Mouse (Mus musculus) embryonic facial prominence, embryonic 10.5 days (tissue): ENCODE results near the gene Ncoa5. TPM values are rescaled to one million over a fixed set of nuclear protein-coding genes. Genes with fewer than 3 reads are reported as not detected.

Experiments
- DNase-seq: peaks from one replicate; pipeline ENCODE4 v3.0.0-alpha.2; 2017; ENCODE audit warnings: low spot score
- H3K27ac ChIP-seq: fragments of 300-500 bp; sonication (generic); replicated peaks from 2 replicates; pipeline ENCODE4 v1.5.1; 2016; ENCODE audit warnings: mild to moderate bottlenecking
- H3K27me3 ChIP-seq: fragments of 300-500 bp; sonication (generic); replicated peaks from 2 replicates; pipeline ENCODE4 v1.6.1; 2016; ENCODE audit warnings: low read depth, mild to moderate bottlenecking; ENCODE audit not compliant: poor library complexity, severe bottlenecking
- H3K36me3 ChIP-seq: fragments of 300-500 bp; sonication (generic); replicated peaks from 2 replicates; pipeline ENCODE4 v1.6.1; 2016; ENCODE audit warnings: mild to moderate bottlenecking, moderate library complexity
- H3K4me1 ChIP-seq: fragments of 300-500 bp; sonication (generic); 2 replicates; pipeline ENCODE4 v1.6.1; 2016
- H3K4me3 ChIP-seq: fragments of 300-500 bp; sonication (generic); 2 replicates; pipeline ENCODE4 v1.5.1; 2016; ENCODE audit warnings: mild to moderate bottlenecking, moderate library complexity
- H3K9me3 ChIP-seq: fragments of 300-500 bp; sonication (generic); 2 replicates; pipeline ENCODE4 v1.6.1; 2016; ENCODE audit warnings: mild to moderate bottlenecking
- WGBS: fragments of 180-500 bp; shearing (Covaris S2); methylation state at CpG from one replicate; pipeline ENCODE4 v1.1.7; 2016; 5-methylcytosine and 5-hydroxymethylcytosine counted together
- polyA plus RNA-seq: library from polyadenylated mRNA; unstranded; fragments of >200 nt; fragmentation: Nextera tagmentation; extraction: Ambion mirVana; gene quantifications from 2 replicates; pipeline ENCODE4 v1.2.1, GENCODE M21; 2016

Gene Ncoa5
- polyA plus RNA-seq, 1 experiment from 2014 or later: 98.9 TPM

DNA sequence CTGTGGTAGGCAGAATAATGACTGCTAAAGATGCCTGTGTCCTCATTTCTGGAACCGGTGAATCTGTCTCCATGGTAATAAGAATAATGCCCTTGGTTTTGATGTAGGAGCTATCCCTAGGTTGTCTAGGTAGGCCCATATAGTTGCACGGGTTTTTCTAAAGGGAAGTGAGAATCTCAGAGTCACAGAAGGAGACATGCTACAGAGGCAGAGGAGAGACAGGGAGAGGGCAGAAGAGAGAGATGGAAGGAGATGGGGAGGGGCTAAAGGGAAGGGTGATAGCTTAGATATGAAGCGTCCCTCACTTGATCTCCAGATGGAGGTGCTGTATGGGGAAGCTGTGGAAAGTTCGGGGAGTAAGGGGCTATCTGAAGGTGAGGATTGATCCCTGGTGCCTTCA lies 2.7 kb upstream of the Ncoa5 start:
- Histone ChIP-seq H3K27ac (no peak overlapping the region), H3K27me3 (0 out of 2 replicates have a peak, but pooled peaks cover 5% of the 10 kb centered on the region), H3K4me3 (no peak overlapping the region), H3K9me3 (no peaks in the 10 kb centered on the region), H3K36me3 (no peaks in the 10 kb centered on the region), H3K4me1 (peaks cover 25% of the 10 kb centered on the region)
- 75% methylated on average over 4 of the region's 4 CpGs for WGBS
- no peak for DNase-seq

DNA sequence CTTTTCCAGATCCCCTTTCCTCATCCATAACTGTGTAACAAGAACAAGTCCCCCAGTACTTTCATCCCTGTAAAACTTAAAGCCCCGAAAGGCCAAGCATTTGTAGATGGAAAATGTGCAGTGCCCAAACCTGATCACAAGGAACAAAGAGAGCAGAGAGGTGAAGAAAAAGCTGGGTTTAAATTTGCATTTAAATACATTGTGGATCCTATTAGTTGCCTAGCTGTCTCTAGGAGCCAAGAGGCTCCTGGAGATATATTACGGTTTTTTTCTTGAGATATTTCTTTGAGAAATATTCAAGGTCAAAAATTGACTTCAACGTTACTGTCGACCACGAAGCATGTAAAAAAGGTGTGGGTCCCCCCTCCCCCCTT lies 378 bp upstream of the Ncoa5 start:
- H3K27me3 ChIP-seq: no peaks in the 10 kb centered on the region

DNA sequence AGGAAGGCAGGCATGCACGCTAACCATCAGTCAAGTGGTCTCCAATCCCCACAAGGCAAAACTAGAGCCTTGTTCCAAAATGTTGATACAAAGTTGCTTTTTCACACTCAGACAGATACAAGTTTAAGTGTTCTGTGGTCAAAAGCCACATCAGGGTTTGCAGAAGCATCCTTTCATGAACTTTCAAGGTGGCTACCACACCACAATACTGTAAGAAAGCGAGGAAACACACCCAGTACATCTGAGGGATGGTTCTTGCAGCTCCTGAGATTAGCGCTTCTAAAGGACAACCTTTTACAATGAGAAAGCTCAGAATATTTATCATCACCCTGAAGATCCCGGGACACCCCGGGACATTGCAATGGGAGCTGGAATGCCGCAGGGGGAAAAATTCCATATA lies 1.4 kb downstream of the Ncoa5 start:
- Histone ChIP-seq H3K4me1 (peaks cover 34% of the 10 kb centered on the region), H3K36me3 (peaks cover 11% of the 10 kb centered on the region), H3K9me3 (no peaks in the 10 kb centered on the region), H3K27ac (no peak overlapping the region), H3K27me3 (no peaks in the 10 kb centered on the region), H3K4me3 (peak overlapping the region; percentile 91)
- WGBS: 61% methylated on average over 6 of the region's 6 CpGs
- DNase-seq: no peak

More for the DNA sequence above, 378 bp upstream of the Ncoa5 start:
- Histone ChIP-seq H3K9me3 (no peaks in the 10 kb centered on the region), H3K4me1 (peaks cover 34% of the 10 kb centered on the region), H3K4me3 (peak overlapping the region; percentile 91), H3K36me3 (peaks cover 8% of the 10 kb centered on the region; the same call in 1 of the 2 replicates), H3K27ac (peak overlapping the region; percentile 100)
- WGBS: 41% methylated on average over 5 of the region's 5 CpGs
- DNase-seq: no peak

DNA sequence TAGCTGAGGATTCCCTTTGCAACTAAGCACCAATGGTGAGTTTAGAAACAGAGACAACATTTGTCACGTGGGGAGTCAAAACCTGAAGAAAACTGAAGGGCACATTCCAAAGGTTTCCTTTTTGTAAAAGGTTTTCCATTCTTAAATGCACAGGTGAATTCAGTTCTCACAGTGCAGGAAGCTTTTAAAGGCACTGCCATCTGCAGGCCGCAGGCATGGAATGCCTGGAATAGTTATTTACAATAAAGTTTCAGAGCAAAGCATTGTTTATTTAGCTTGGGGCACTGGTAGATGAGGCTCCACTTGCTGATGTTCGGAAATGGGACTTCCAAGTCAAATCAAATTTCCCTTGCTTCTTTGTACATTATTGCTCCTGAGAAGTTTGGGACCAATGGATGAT lies 2.1 kb downstream of the Ncoa5 start:
- no peak for DNase-seq
- Histone ChIP-seq H3K36me3 (peaks cover 11% of the 10 kb centered on the region), H3K4me3 (peak overlapping the region; percentile 91), H3K9me3 (no peaks in the 10 kb centered on the region), H3K27me3 (no peaks in the 10 kb centered on the region), H3K27ac (no peak overlapping the region), H3K4me1 (peaks cover 34% of the 10 kb centered on the region)
- 61% methylated on average over 3 of the region's 3 CpGs for WGBS

DNA sequence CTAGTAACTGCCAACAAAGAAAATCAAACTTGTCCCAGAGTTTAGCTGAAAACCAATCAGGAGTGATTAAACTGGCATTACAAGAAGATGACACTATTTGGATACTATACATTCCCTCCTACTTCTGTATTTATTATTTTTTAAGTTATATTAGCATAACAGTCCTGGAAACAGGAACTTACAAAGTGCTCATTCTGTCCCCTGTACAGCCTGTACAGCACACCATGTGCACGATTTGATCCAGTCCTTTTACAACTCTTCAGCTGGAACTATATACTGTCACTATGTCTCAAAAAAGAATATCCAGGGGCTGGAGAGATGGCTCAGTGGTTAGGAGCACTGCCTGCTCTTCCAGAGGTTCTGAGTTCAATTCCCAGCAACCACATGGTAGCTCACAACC lies 7.5 kb downstream of the Ncoa5 start:
- Histone ChIP-seq H3K4me3 (no peak overlapping the region), H3K36me3 (peaks cover 20% of the 10 kb centered on the region), H3K27ac (no peak overlapping the region), H3K27me3 (no peaks in the 10 kb centered on the region), H3K9me3 (no peaks in the 10 kb centered on the region), H3K4me1 (peaks cover 6% of the 10 kb centered on the region)
- DNase-seq: no peak
- 91% methylated on average over 1 of the region's 1 CpGs for WGBS

DNA sequence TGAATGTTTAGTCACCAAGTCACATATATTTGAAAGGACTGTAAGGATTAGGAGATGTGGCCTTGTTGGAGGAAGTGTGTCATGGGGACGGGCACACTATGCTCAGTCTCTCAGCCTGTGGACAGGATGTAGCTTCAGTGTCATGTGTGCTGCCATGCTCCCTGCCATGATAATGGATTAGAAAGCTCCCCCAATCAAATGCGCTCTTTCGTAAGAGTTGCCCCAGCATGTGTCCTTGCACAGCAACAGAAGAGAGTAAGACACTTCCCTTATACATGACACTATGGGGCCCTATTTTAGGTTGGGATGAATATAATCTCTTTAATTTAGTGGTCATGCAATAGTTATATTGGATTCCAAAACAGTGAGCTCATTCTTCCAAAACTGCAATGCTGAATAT lies 14.2 kb downstream of the Ncoa5 start:
- H3K9me3 ChIP-seq: no peaks in the 10 kb centered on the region
- WGBS: 86% methylated on average over 3 of the region's 3 CpGs
- no peak for DNase-seq
- H3K36me3 ChIP-seq: peaks cover 66% of the 10 kb centered on the region
- no peaks in the 10 kb centered on the region for H3K27me3 ChIP-seq
- peaks cover 3% of the 10 kb centered on the region; the same call in 1 of the 2 replicates for H3K4me1 ChIP-seq
- H3K4me3 ChIP-seq: no peak overlapping the region
- H3K27ac ChIP-seq: no peak overlapping the region

DNA sequence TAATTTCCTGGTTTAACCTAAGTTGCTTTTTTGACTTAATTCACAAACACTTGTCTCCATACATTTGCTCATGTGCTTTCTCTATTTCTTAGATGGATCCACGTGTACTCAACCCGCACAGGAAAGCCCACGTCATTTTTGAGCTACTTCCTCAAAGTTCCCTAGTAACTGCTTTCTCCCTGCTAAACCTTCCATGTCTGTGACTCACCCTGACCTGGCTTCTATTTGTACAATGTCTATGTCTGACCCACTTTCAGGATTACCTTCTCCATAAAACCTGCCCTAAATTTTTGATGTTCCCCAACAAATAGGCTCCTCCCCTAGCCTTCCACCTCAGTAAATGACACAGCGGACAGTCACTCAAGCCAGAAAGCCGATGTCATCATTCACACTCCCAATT lies 19.7 kb downstream of the Ncoa5 start:
- no peaks in the 10 kb centered on the region for H3K9me3 ChIP-seq
- H3K36me3 ChIP-seq: peaks cover 86% of the 10 kb centered on the region

DNA sequence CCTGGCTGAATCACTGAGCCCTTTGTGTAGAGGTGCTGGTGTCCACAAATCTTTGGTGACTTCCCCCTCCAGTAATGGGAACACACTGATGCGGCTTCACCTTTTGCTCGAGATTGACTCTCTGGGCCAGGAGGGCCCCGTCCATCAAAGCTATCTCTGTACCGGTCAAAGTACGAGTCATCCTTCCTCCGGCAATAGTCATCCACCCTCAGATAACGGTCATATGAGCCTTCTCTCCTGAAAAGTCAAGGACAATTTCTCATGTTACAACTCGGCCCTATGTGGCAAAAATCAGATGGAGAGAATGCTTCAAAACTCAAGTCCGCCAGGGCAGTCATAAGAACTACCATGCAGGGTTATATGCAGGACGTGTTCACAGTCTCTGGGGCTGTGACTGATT lies 24.3 kb downstream of the Ncoa5 start:
- H3K4me3 ChIP-seq: no peak overlapping the region
- DNase-seq: no peak
- peaks cover 94% of the 10 kb centered on the region for H3K36me3 ChIP-seq
- no peaks in the 10 kb centered on the region for H3K4me1 ChIP-seq
- no peak overlapping the region for H3K27ac ChIP-seq
- H3K9me3 ChIP-seq: no peaks in the 10 kb centered on the region
- 91% methylated on average over 10 of the region's 10 CpGs for WGBS
- no peaks in the 10 kb centered on the region for H3K27me3 ChIP-seq

More for the DNA sequence above, 19.7 kb downstream of the Ncoa5 start:
- Histone ChIP-seq H3K4me1 (peaks cover 3% of the 10 kb centered on the region; the same call in 1 of the 2 replicates), H3K27ac (no peak overlapping the region), H3K27me3 (no peaks in the 10 kb centered on the region), H3K4me3 (no peak overlapping the region)
- 96% methylated on average over 5 of the region's 5 CpGs for WGBS
- no peak for DNase-seq

DNA sequence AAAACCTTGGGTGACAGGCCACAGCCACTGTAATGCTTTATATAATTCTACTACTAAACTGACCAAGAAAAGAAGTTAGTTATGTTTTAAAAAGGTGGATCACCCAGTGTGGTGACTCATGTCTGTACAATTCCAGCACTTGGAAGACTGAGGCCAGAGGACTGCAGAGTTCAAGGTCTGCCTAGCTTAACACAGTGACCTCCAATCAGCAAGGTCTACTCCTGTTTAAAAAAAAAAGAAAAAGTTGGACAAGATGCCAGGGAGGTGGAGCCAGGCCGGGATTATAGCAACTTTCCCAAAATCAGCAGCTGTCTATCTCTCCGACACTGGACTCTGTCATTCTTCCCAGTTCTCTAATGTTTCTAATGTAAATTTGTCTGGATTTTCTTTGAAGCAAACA lies 25.1 kb downstream of the Ncoa5 start:
- H3K36me3 ChIP-seq: peaks cover 94% of the 10 kb centered on the region
- H3K4me3 ChIP-seq: no peak overlapping the region
- DNase-seq: no peak
- H3K9me3 ChIP-seq: no peaks in the 10 kb centered on the region
- H3K4me1 ChIP-seq: no peaks in the 10 kb centered on the region
- no peaks in the 10 kb centered on the region for H3K27me3 ChIP-seq
- 89% methylated on average over 2 of the region's 2 CpGs for WGBS
- H3K27ac ChIP-seq: no peak overlapping the region

DNA sequence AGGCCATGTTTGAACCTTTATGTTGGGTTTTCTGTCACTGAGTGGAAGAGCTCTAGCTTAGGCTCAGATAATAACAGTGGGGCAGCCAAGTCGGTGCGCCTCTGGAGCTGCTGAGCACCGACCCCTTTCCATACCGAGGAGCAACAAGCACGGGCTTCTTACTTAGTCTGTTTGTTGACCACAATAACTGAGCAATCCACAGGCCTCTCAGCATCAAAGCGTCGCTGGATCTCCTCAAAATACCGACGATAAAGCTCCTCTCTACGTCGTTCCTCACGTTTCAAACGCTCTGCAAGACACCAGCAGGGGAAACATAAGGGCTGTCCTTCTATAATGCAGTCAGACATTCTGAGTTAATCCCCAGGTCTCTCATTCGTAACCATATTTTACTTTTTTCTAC lies 25.5 kb downstream of the Ncoa5 start:
- Histone ChIP-seq H3K4me3 (no peak overlapping the region), H3K9me3 (no peaks in the 10 kb centered on the region), H3K4me1 (no peaks in the 10 kb centered on the region), H3K27ac (no peak overlapping the region), H3K27me3 (no peaks in the 10 kb centered on the region), H3K36me3 (peaks cover 95% of the 10 kb centered on the region)
- DNase-seq: no peak
- 95% methylated on average over 14 of the region's 14 CpGs for WGBS

DNA sequence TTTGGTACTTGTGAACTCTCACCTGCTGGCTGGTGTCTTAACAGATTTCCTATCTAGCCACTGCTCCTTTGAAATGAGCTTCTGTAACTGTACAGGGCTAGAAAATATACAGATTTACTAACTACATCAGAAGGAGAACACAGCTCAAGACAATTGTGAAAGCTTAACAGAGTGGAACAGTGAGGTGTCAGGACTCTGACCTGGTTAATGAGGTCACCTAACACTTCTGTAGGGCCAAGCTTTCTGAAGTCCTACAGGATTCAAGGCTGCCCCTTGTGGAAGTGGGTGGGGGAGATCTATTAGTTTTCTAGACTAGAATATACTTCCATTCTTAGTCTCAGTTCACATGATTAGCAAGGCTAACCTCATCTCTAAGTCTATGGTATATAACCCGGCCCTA lies 26.7 kb downstream of the Ncoa5 start:
- H3K4me1 ChIP-seq: no peaks in the 10 kb centered on the region
- no peaks in the 10 kb centered on the region for H3K9me3 ChIP-seq
- no peak overlapping the region for H3K27ac ChIP-seq
- 96% methylated on average over 1 of the region's 1 CpGs for WGBS
- no peak for DNase-seq
- no peak overlapping the region for H3K4me3 ChIP-seq
- no peaks in the 10 kb centered on the region for H3K27me3 ChIP-seq
- H3K36me3 ChIP-seq: peaks cover 100% of the 10 kb centered on the region

DNA sequence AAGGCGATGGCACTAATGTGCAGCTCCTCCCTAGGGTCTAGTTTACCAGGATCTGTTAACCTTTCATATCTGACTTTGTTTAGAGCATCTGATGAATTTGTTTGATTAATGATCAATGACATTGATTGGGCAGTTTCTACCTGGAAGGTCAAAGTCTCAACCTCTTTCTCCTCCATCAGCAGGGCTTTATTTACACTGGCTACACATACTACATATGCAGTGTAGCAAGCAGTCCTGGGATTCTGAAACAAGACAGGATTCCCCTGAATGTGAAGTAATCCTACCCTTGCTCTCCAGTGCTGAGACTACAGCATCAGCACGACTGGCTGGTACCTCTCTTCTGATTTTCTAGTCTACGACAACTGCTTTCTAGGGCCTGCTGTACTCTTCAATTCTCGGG lies 27.9 kb downstream of the Ncoa5 start:
- H3K27ac ChIP-seq: no peak overlapping the region
- H3K9me3 ChIP-seq: no peaks in the 10 kb centered on the region
- no peaks in the 10 kb centered on the region for H3K27me3 ChIP-seq
- peaks cover 100% of the 10 kb centered on the region for H3K36me3 ChIP-seq
- no peak for DNase-seq
- WGBS: 94% methylated on average over 4 of the region's 4 CpGs
- H3K4me1 ChIP-seq: no peaks in the 10 kb centered on the region
- H3K4me3 ChIP-seq: no peak overlapping the region

DNA sequence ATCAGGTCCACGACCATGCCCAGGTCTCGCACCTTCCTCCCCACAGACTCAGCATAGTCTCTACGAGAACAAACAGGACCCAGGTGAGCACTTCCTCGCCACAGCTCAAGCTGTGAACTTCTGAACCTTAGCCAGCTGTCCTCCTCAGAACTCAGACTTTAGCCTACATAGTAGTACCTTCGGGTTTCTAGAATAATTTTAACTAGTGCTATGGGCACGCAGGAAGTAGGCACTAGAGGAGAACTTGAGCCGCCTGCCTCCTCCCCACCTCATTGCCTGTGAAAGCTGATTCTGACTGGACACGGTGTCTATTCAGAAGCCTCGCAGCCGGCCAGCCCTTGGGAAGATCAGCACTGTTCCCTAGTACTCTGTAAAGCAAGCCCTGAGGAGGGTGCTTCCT lies 30.4 kb downstream of the Ncoa5 start:
- Histone ChIP-seq H3K27ac (no peak overlapping the region), H3K27me3 (peaks cover 19% of the 10 kb centered on the region), H3K9me3 (no peaks in the 10 kb centered on the region), H3K36me3 (peaks cover 100% of the 10 kb centered on the region), H3K4me3 (no peak overlapping the region), H3K4me1 (no peaks in the 10 kb centered on the region)
- WGBS: 89% methylated on average over 10 of the region's 10 CpGs
- DNase-seq: no peak

DNA sequence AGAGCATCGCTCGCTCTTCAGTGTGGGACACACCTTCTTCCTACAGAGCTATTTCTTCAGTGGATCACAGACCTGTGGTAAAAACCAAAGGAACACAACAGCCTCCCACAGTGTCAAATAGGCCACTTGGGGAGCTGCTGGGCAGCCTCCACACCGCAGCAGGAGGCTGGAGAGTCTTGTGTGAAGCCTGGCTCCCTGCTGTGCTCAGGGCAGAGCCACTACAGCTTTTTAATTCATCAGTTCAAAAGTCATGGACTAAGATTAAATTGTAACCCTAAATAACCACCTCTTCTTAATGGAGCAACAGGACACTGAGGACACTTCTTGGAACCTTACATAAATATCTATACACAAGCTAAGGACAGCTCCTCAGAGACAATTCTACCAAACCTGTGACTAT lies 31.6 kb downstream of the Ncoa5 start:
- DNase-seq: no peak
- Histone ChIP-seq H3K36me3 (peaks cover 97% of the 10 kb centered on the region), H3K4me1 (peaks cover 8% of the 10 kb centered on the region), H3K27me3 (peaks cover 31% of the 10 kb centered on the region), H3K4me3 (no peak overlapping the region), H3K9me3 (no peaks in the 10 kb centered on the region), H3K27ac (no peak overlapping the region)
- WGBS: 86% methylated on average over 3 of the region's 3 CpGs
